Mouse (Mus musculus): ENCODE measurements at regions not wholly inside any gene's neighbourhood (a gene's known extent, or its start where the extent isn't known, plus 50 kb on each side); places are given as distances from the start of the nearest gene placed in this dataset. TPM values are rescaled to one million over a fixed set of nuclear protein-coding genes. Genes with fewer than 3 reads are reported as not detected.

- ATAC-seq (ENCODE audit: insufficient number of reproducible peaks, insufficient read depth, low FRiP score, low TSS enrichment, low read depth) = no peak
- Histone ChIP-seq H3K36me3 (no peaks in the 10 kb centered on the region), H3K9ac (no peak overlapping the region), H3K27ac (no peak overlapping the region), H3K4me2 (peak overlapping the region; percentile 30), H3K4me1 (0 out of 2 replicates have a peak, but pooled peaks cover 6% of the 10 kb centered on the region), H3K27me3 (no peaks in the 10 kb centered on the region), H3K4me3 (no peak overlapping the region), H3K9me3 (no peaks in the 10 kb centered on the region)
- 59% methylated on average over 9 of the region's 9 CpGs for WGBS
These were observed 52.9 kb upstream of the Zfp64 start for GRCm38 (mm10) chr2:169008333-169008732.

GRCm38 (mm10) chr2:169006549-169006948 is 51.2 kb upstream of the Zfp64 start:
- Histone ChIP-seq H3K4me3 (no peak overlapping the region), H3K36me3 (no peaks in the 10 kb centered on the region), H3K4me1 (0 out of 2 replicates have a peak, but pooled peaks cover 6% of the 10 kb centered on the region), H3K27ac (no peak overlapping the region), H3K4me2 (no peak overlapping the region), H3K27me3 (no peaks in the 10 kb centered on the region), H3K9me3 (no peaks in the 10 kb centered on the region), H3K9ac (no peak overlapping the region)
- ATAC-seq (ENCODE audit: insufficient number of reproducible peaks, insufficient read depth, low FRiP score, low TSS enrichment, low read depth) = no peak
- 84% methylated on average over 10 of the region's 10 CpGs for WGBS

- Histone ChIP-seq H3K27ac (no peak overlapping the region), H3K4me2 (no peak overlapping the region), H3K27me3 (no peaks in the 10 kb centered on the region), H3K4me1 (0 out of 2 replicates have a peak, but pooled peaks cover 6% of the 10 kb centered on the region), H3K9ac (no peak overlapping the region), H3K36me3 (no peaks in the 10 kb centered on the region), H3K9me3 (no peaks in the 10 kb centered on the region), H3K4me3 (no peak overlapping the region)
- WGBS = 88% methylated on average over 7 of the region's 7 CpGs
- no peak for ATAC-seq (ENCODE audit: insufficient number of reproducible peaks, insufficient read depth, low FRiP score, low TSS enrichment, low read depth)
These were observed 50.4 kb upstream of the Zfp64 start for GRCm38 (mm10) chr2:169005810-169006209.

Small RNA genes in the stretch of these regions (microRNA-seq; reads per million reads assigned to microRNA genes)
- not detected for gene Gm26469

Data from embryonic facial prominence, embryonic 13.5 days (tissue).